Mouse (Mus musculus) ES-Bruce4 (cell line): Measurements from ENCODE around the gene Oaf. TPM values are rescaled to one million over a fixed set of nuclear protein-coding genes. Genes with fewer than 3 reads are reported as not detected.

Source experiments
- H3K27ac ChIP-seq: 2 replicates; pipeline ENCODE4 v1.5.1; 2012; ENCODE audit warnings: low read length, inconsistent platforms; ENCODE audit not compliant: insufficient read depth
- H3K27me3 ChIP-seq: 2 replicates; pipeline ENCODE4 v1.6.1; 2012; ENCODE audit warnings: mild to moderate bottlenecking, low read length, inconsistent platforms; ENCODE audit not compliant: control insufficient read depth, poor library complexity, insufficient read depth, severe bottlenecking
- H3K36me3 ChIP-seq: 2 replicates; pipeline ENCODE4 v1.6.1; 2012; ENCODE audit warnings: inconsistent platforms, mild to moderate bottlenecking, low read length, moderate library complexity; ENCODE audit not compliant: control insufficient read depth, poor library complexity, insufficient read depth, severe bottlenecking
- H3K4me1 ChIP-seq: one replicate; pipeline ENCODE4 v1.8.1; 2011; ENCODE audit warnings: low read length; ENCODE audit not compliant: control insufficient read depth, insufficient read depth
- H3K4me3 ChIP-seq: 2 replicates; pipeline ENCODE4 v1.5.1; 2011; ENCODE audit warnings: low read depth, mild to moderate bottlenecking, low read length
- H3K9ac ChIP-seq: 2 replicates; pipeline ENCODE4 v1.6.1; 2012; ENCODE audit warnings: low read depth, mild to moderate bottlenecking, inconsistent platforms; ENCODE audit not compliant: poor library complexity, severe bottlenecking
- H3K9me3 ChIP-seq: replicated peaks from 2 replicates; pipeline ENCODE4 v1.6.1; 2012; ENCODE audit warnings: mild to moderate bottlenecking, low read length, inconsistent platforms; ENCODE audit not compliant: control insufficient read depth, poor library complexity, insufficient read depth, severe bottlenecking
- CTCF ChIP-seq: IDR thresholded peaks from one replicate; pipeline ENCODE4 v1.8.1; 2011; ENCODE audit warnings: low read depth, low read length
- EP300 ChIP-seq: IDR thresholded peaks from 2 replicates; pipeline ENCODE4 v1.6.1; 2011; ENCODE audit warnings: low read depth, low read length; ENCODE audit not compliant: insufficient read depth
- POLR2A ChIP-seq: IDR thresholded peaks from one replicate; pipeline ENCODE4 v1.8.1; 2011; ENCODE audit warnings: low read length; ENCODE audit not compliant: insufficient read depth
- polyA plus RNA-seq: library from polyadenylated mRNA; stranded (reverse); fragments of >200 nt; gene quantifications from 2 replicates; pipeline ENCODE4 v1.2.4, GENCODE M21; 2011; ENCODE audit warnings: low read depth; ENCODE audit not compliant: missing spikeins, insufficient read depth, insufficient read length

Oaf gene
- polyA plus RNA-seq: 3.7 and 4.8 TPM in 2 replicates

- no peaks in the 10 kb centered on the region for H3K36me3 ChIP-seq
- peaks cover 8% of the 10 kb centered on the region; the same call in 1 of the 2 replicates for H3K27me3 ChIP-seq
- H3K4me3 ChIP-seq: peak within 1 kb of the TSS; percentile 47
- TF ChIP-seq EP300: 0 out of 2 replicates have a peak, but pooled peaks have one; percentile 54
- TF ChIP-seq POLR2A: no peak
- no peaks in the 10 kb centered on the region for H3K9me3 ChIP-seq
- no peaks in the 10 kb centered on the region for H3K4me1 ChIP-seq
- peak within 1 kb of the TSS; percentile 44 for H3K9ac ChIP-seq
- no peak within 1 kb of the TSS for H3K27ac ChIP-seq
Observed at GRCm38 (mm10) chr9:43239712-43240593, at the start of gene Oaf. TSS of gene Oaf (minus strand) at chr9:43239911.

- no peaks in the 10 kb centered on the region for H3K36me3 ChIP-seq
- 0 out of 2 replicates have a peak, but pooled peaks cover 2% of the 10 kb centered on the region for H3K27me3 ChIP-seq
- no peaks in the 10 kb centered on the region for H3K4me1 ChIP-seq
- no peak overlapping the region for H3K27ac ChIP-seq
- H3K4me3 ChIP-seq: no peak overlapping the region
- H3K9ac ChIP-seq: no peak overlapping the region
- TF ChIP-seq POLR2A (no peak), CTCF (peak; percentile 92)
- H3K9me3 ChIP-seq: no peaks in the 10 kb centered on the region
Observed at GRCm38 (mm10) chr9:43286870-43287269, 47.2 kb upstream of the Oaf start.

- no peaks in the 10 kb centered on the region for H3K9me3 ChIP-seq
- H3K4me3 ChIP-seq: no peak overlapping the region
- H3K27ac ChIP-seq: no peak overlapping the region
- H3K36me3 ChIP-seq: no peaks in the 10 kb centered on the region
- H3K27me3 ChIP-seq: 0 out of 2 replicates have a peak, but pooled peaks cover 2% of the 10 kb centered on the region
- no peak overlapping the region for H3K9ac ChIP-seq
- TF ChIP-seq EP300 (no peak), POLR2A (no peak), CTCF (no peak)
- H3K4me1 ChIP-seq: no peaks in the 10 kb centered on the region
Observed at GRCm38 (mm10) chr9:43285281-43285680, 45.6 kb upstream of the Oaf start.

GRCm38 (mm10) chr9:43284284-43284683 is 44.6 kb upstream of the Oaf start:
- Histone ChIP-seq H3K27me3 (0 out of 2 replicates have a peak, but pooled peaks cover 2% of the 10 kb centered on the region), H3K9ac (no peak overlapping the region), H3K36me3 (no peaks in the 10 kb centered on the region), H3K4me3 (no peak overlapping the region), H3K9me3 (no peaks in the 10 kb centered on the region), H3K4me1 (no peaks in the 10 kb centered on the region), H3K27ac (no peak overlapping the region)
- TF ChIP-seq POLR2A: no peak
- TF ChIP-seq EP300: no peak
- TF ChIP-seq CTCF: peak; percentile 89

GRCm38 (mm10) chr9:43273735-43274134 is 34.0 kb upstream of the Oaf start:
- Histone ChIP-seq H3K27ac (no peak overlapping the region), H3K27me3 (no peaks in the 10 kb centered on the region), H3K9ac (no peak overlapping the region), H3K4me3 (no peak overlapping the region), H3K36me3 (no peaks in the 10 kb centered on the region), H3K9me3 (no peaks in the 10 kb centered on the region), H3K4me1 (peaks cover 2% of the 10 kb centered on the region)
- no peak for TF ChIP-seq POLR2A
- TF ChIP-seq EP300: no peak
- TF ChIP-seq CTCF: no peak
